Mouse (Mus musculus) bone marrow macrophage, adult 2 months (primary cell): ENCODE measurements around the gene Sept7. TPM values are rescaled to one million over a fixed set of nuclear protein-coding genes. Genes with fewer than 3 reads are reported as not detected.
"Not testable (repeated sequence)": the region's sequence is repeated elsewhere in the genome, so short reads cannot be mapped to it uniquely, and the experiment has no call there.

Source experiments
- H3K27ac ChIP-seq: 2 replicates; pipeline ENCODE4 v1.5.1; 2012; ENCODE audit warnings: low read depth, low read length; ENCODE audit not compliant: insufficient read depth
- H3K4me1 ChIP-seq: 2 replicates; pipeline ENCODE4 v1.6.1; 2012; ENCODE audit warnings: low read length; ENCODE audit not compliant: control insufficient read depth, insufficient read depth
- H3K4me3 ChIP-seq: 2 replicates; pipeline ENCODE4 v1.5.1; 2012; ENCODE audit warnings: mild to moderate bottlenecking, low read length, moderate library complexity; ENCODE audit not compliant: insufficient read depth
- CTCF ChIP-seq: IDR thresholded peaks from 2 replicates; pipeline ENCODE4 v1.5.1; 2012; ENCODE audit warnings: low read depth, mild to moderate bottlenecking, low read length, moderate library complexity
- POLR2A ChIP-seq: IDR thresholded peaks from 2 replicates; pipeline ENCODE4 v1.6.1; 2012; ENCODE audit warnings: mild to moderate bottlenecking, low read depth, low read length, borderline replicate concordance
- polyA plus RNA-seq: library from polyadenylated mRNA; stranded (reverse); fragments of >200 nt; gene quantifications from 2 replicates; pipeline ENCODE4 v1.2.4, GENCODE M21; 2012; ENCODE audit not compliant: missing spikeins, insufficient read depth, insufficient read length

The Sept7 gene
- polyA plus RNA-seq, 1 experiment, result 162 TPM

- TF ChIP-seq CTCF (no peak), POLR2A (no peak)
- Histone ChIP-seq H3K27ac (no peak overlapping the region), H3K4me1 (no peaks in the 10 kb centered on the region), H3K4me3 (no peak overlapping the region)
Observed at GRCm38 (mm10) chr9:25230213-25231039, 21.8 kb upstream of the Sept7 start.

GRCm38 (mm10) chr9:25241065-25241464 lies 11.2 kb upstream of the Sept7 start:
- peaks cover 9% of the 10 kb centered on the region for H3K4me1 ChIP-seq
- no peak overlapping the region for H3K4me3 ChIP-seq
- no peak overlapping the region for H3K27ac ChIP-seq
- TF ChIP-seq CTCF (no peak), POLR2A (no peak)

GRCm38 (mm10) chr9:25241783-25242182 lies 10.5 kb upstream of the Sept7 start:
- not testable (repeated sequence) for H3K4me1 ChIP-seq, H3K27ac ChIP-seq, H3K4me3 ChIP-seq

- Histone ChIP-seq H3K4me3 (no peak overlapping the region), H3K27ac (no peak overlapping the region), H3K4me1 (peaks cover 9% of the 10 kb centered on the region)
- TF ChIP-seq CTCF (no peak), POLR2A (no peak)
Observed at GRCm38 (mm10) chr9:25242266-25242665, 10.0 kb upstream of the Sept7 start.

- Histone ChIP-seq H3K27ac (peak overlapping the region; percentile 42; the same call in 1 of the 2 replicates), H3K4me3 (no peak overlapping the region), H3K4me1 (peaks cover 9% of the 10 kb centered on the region)
- no peak for TF ChIP-seq POLR2A
- no peak for TF ChIP-seq CTCF
Observed at GRCm38 (mm10) chr9:25243926-25244657, 8.1 kb upstream of the Sept7 start.

- TF ChIP-seq POLR2A, result no peak
- TF ChIP-seq CTCF, result no peak
- H3K4me3 ChIP-seq, result no peak overlapping the region
- no peak overlapping the region for H3K27ac ChIP-seq
- peaks cover 9% of the 10 kb centered on the region for H3K4me1 ChIP-seq
Observed at GRCm38 (mm10) chr9:25245125-25245524, 7.1 kb upstream of the Sept7 start.

GRCm38 (mm10) chr9:25246508-25246907 lies 5.7 kb upstream of the Sept7 start:
- H3K4me3 ChIP-seq, result no peak overlapping the region
- H3K27ac ChIP-seq, result no peak overlapping the region
- TF ChIP-seq CTCF, result no peak
- TF ChIP-seq POLR2A, result no peak
- peaks cover 11% of the 10 kb centered on the region for H3K4me1 ChIP-seq

GRCm38 (mm10) chr9:25251174-25251573 lies 1.1 kb upstream of the Sept7 start:
- peak overlapping the region; percentile 94 for H3K27ac ChIP-seq
- peaks cover 6% of the 10 kb centered on the region for H3K4me1 ChIP-seq
- H3K4me3 ChIP-seq, result peak overlapping the region; percentile 78
- TF ChIP-seq POLR2A (no peak), CTCF (no peak)

GRCm38 (mm10) chr9:25251611-25252282 lies 492 bp upstream of the Sept7 start:
- Histone ChIP-seq H3K4me3 (peak overlapping the region; percentile 78), H3K4me1 (peaks cover 6% of the 10 kb centered on the region), H3K27ac (peak overlapping the region; percentile 94)
- TF ChIP-seq POLR2A, result peak; percentile 79; the same call in 1 of the 2 replicates
- TF ChIP-seq CTCF, result no peak

- peak; percentile 54; the same call in 1 of the 2 replicates for TF ChIP-seq CTCF
- TF ChIP-seq POLR2A, result 0 out of 2 replicates have a peak, but pooled peaks have one; percentile 13
Observed at GRCm38 (mm10) chr9:25252759-25253477, 679 bp downstream of the Sept7 start.

More at GRCm38 (mm10) chr9:25252759-25253477, 679 bp downstream of the Sept7 start:
- Histone ChIP-seq H3K27ac (peak overlapping the region; percentile 76), H3K4me1 (peaks cover 6% of the 10 kb centered on the region), H3K4me3 (peak overlapping the region; percentile 78)
